Mouse (Mus musculus): ENCODE results near the gene 2310022B05Rik.

Gene 2310022B05Rik

DNA sequence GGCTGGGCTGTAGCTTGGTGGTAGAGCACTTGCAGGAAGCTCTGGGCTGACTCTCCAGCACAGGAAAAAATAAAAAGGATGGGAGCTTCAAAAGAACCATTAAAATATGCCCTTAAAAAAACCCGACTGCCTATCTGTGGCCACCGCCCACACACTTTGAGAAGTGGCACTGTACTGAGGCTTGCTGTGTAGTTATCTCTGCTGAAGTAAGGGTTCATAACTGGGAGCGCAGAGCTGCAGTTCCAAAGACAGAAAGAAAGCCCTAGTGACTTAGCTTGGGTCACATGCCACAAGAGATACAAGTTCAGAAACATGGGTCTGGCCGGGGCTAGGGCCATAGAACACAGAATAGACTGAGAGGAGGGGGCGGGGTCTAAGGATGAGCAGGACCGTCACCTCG is 5.2 kb downstream of the 2310022B05Rik start:
- DNase-seq = no peak

DNA sequence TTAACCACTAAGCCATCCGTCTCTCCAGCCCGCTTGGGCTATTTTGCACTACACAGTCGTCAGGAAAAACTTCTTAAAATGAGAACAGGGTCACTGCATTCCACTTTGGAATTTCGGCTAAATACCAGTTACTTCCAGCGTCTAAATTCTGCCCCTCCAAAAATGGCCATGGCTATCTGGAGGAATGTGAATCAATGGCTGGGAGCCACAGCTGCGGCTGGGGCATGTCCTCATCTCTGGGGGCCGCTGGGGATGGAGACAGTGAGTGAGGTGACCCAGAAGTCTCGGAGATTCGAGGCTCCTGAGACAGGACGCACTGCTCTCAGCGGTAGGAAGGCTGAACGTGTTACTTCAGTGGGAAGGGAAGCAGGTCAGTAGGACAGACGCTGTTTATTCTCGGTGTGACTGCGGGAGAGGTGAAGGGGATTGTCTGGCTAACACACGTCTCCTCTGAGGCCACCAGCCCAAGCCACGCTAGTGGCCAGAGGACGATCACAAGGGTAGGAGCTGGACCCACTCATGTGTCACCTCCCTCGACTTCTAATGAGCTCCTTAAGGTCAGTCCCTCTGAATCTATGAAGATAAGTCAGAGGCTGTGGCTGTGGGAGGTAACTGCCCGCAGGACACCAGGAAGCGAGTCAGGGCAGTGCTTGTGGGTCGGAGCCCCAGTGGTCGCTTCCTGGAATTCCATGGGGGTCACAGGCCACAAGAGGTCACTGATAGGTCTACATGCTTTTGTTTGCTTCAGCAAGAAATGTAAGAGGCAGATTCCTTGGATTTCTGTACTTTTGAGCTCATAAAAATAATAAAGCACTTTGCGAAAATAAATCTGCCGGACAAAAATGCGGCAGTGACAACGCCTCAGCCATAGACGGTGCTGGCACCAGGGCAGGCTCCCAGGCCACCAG is 9.3 kb downstream of the 2310022B05Rik start:
- no peak for DNase-seq

DNA sequence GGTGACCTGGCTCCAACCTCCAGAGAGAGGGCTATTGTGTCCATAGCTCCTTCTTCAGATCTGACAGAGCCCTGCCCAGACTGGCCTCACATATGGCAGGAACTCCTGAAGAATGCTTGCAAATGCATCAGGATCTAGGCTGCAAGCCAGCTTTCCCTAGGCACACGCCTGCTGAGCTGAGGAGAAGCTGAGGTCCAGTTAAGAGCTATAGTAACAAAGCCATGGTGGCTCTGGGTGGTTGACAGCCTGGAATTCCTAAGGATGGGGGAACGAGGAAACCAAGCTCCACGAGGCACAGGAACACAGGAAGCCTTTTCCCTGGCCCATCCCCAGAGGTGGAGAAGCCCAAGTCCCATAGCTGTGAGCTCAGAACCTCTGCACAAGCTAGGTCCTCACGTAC is 10.6 kb downstream of the 2310022B05Rik start:
- DNase-seq = no peak

DNA sequence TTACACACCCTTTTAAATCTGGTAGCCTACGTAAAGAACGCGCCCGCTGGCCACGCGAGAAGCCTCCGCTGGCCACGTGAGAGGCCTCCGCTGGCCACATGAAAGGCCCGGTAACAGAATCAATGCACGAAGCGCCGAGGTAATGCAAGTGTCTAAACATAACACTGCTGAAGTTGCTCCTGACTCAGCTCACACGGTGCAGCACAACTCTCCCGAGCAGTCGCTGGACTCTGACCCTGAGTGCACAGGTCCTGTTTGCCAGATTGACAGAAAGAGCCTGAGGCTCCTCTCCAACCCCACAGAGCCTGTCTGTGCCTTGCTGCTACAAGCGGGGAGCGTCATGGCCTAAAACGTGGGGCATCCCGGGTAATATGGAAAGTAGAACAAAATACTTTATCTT is 11.4 kb downstream of the 2310022B05Rik start:
- DNase-seq = no peak

DNA sequence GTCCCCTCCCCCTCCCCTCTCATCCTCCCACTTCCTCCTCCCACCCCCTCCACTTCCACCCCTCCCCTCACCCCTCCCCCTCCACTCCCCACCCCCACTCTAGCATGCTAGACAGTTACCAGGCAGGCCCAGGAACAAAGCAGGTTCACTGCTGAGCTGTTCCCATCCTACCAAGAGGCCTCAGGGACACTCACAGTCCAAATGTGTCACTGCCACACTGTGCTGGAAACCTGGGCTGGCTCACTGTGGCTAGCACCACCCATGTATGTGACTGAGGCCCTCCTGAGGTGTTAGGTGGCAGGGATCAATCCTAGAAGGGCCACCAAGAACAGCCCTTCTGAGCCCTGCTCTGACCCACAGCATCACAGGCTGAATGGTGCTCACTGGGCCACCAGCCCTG is 14.9 kb downstream of the 2310022B05Rik start:
- no peak for DNase-seq

DNA sequence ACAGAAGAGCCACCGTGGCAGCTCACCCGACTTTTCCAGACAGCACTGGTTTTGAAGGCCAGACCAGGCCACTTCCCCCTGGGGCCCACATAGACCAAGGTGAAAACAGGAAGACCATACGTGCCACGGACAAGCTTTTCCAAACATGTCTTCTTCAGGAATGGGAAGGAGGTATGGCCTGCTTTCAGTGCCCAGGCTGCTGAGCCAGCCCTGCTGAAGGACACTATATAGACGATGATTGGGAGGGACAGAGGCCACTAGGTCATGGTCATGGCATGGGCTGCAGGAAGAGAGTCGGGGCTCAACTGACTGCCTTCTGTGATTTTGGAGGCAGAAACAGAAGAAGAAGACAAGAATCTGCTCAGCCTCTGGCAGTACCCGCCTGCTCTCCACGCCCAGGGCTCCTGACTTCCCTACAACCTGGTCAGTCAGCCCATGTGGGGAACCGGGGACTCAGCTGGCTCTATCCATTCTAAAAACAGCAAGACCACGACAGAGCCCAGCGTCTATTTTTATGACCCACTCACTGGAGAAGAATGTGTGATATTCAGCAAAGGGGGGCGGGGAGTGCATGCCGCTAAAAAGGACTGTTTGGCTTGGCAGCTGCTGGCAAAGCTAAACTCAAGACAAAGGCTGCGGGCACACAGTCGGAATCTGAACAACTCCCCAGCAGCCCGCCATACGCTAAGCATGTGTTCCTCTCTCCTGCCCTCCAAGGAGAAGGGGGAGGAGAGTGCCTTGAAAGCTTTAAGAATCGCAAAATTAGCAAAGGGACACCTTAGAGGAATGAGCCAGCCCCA is 19.4 kb downstream of the 2310022B05Rik start:
- peak; percentile 62 for DNase-seq

DNA sequence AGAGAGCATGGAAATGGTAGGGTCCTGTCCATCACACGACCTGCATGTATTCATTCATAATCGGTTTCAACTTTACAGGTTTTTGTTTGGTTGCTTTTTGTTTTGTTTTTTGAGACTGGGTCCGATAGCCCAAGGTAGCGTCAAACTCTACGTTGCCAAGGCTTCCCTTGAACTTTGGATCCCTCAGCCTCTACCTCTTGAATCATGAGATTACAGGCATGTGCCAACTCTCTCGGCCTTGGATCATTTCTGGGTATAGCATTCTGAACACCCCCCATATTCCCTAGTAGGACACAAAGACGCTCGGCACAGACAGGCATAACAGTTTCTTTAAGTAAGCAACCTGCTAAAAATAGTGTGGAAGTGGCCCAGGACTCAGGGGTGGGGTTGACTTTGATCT is 21.6 kb downstream of the 2310022B05Rik start:
- no peak for DNase-seq

DNA sequence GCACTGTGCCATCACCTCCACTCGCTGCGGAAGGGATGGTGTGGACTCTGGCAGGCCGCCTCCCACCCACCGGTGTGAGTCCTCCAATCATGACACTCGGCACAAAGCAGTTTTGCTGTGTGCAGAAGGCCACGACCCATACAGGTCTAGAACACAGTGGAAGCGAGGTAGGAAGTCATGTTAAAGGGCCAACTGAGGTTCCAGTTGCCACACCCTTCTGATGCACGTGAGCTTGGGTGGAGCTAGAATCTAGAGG is 28.0 kb downstream of the 2310022B05Rik start:
- DNase-seq = no peak

DNA sequence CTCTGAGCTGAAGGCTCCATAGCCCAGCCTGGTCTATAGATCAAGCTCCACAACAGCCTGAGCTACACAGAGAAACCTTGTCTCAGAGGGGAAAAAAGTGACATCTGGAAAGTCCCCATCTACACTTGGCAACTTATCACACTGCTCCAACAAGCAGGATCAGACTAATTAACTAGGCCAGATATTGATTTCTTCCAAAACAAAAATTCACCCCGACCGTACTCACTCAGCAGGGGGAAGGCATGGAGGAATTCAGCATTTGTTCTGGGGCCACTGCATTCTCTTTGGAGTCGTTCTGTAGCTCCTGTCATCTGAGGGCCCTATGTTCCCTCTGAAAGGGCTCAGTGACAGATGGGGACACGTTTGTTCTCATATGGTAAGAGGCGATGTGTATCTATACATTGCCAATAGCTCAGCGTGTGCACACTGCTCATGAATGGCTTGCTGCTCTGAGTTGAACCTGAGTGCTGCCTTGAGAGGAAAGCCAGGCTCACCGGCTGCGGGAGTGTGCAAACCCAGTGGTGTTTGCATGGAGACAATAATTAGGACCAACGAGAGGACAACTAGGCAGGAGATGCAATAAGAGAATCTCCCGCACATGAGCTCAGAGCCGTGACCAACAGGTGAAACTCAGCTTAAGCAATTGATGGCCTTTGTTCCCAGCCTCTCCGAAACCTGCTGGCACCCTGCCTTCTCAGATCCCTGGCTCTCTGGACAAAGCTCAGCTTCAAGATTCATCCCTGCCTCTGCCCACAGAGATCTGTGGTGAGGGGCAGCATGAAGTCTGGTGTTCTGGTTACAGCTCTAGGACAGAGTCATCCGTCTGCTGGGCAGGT is 28.5 kb downstream of the 2310022B05Rik start:
- DNase-seq = no peak

DNA sequence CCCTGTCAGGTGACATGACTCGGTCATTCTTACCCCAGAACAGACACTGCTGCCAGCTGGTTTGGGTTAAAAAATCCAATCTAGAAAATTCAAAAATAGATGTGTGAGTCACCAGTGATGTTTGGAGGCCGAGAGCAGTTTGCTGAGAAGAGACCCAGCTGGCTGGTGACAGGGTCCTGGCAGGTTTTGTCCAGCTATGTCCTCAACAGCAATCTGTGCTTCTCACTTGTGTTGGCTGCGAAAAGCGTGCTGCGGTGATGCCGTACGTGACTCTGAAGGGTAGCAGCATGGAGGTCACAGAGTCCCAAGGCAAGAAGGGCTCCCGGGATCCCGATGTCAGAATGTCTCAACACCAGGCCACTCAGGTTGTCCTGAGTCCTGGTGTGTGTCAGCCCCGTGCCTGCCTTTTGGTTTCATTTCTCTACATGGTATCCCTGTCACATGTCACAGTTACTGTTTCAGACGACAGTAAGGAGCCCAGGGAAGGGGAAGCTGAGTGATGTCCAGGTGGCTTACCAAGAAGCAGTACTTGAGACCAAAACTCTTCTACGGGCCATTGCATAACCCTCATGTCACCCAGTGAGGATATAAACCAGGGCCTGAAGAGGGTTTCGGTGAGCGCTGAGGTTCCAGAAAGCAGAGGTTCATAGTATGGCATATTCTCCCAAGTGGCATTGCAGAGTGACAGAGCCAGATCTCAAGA is 30.0 kb downstream of the 2310022B05Rik start:
- peak; percentile 40 for DNase-seq

DNA sequence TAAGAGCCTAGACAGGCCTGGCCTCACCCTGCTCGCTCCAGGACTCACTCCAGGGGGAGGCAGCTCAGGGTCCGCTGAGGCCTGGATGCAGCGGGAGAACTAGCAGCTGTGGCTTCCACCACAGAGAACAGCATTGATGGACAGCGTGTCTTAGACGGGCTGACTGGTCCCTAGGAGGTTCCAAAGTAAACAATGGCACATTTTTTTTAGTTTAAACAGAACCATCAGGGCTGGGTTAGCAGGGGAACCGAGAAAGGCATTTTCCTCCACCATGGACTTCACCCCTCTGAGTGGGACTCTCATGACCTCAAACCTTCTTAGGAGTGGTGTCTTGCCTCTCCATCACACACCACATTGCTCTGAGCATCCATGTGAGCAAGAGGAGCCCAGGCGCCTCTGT is 31.2 kb downstream of the 2310022B05Rik start:
- no peak for DNase-seq

DNA sequence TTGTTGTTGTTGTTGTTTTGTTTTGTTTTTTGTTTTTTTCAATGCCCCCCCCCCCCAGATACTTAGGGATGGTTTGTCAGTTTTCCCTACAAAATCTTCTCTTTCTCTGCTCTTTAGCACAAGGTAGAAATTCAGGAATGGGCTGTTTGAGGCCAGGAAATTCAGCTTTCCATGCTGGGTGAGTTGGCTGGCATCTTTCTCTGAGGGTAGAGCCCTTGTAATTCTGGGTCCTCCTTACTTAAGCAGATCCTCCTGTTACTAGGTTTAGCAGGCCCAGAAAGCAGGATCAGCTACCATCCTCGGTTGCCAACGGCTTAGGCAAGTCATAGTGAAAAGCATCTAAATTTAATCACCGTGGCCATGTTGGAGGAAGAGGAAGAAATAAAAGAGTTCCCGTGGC is 32.3 kb downstream of the 2310022B05Rik start:
- no peak for DNase-seq

DNA sequence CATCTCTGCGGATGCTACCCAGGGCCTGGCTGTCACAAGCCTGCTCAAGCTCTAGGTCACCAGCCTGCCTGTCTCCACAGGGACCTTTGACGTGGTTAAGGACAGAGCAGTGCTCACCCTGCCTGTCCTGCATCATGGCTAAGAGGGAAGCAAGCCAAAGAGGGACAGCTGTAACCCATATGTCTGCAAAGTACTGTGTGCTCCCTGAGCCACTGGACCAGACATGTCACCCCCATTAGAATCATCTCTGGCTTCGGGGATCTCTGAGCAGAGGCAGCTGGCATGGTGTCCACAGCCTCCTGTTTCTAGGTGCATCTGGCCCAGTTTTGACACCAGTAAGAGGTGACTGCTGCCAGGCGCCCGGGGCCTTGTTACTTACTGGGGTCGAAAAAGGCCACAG is 32.7 kb downstream of the 2310022B05Rik start:
- DNase-seq = no peak

DNA sequence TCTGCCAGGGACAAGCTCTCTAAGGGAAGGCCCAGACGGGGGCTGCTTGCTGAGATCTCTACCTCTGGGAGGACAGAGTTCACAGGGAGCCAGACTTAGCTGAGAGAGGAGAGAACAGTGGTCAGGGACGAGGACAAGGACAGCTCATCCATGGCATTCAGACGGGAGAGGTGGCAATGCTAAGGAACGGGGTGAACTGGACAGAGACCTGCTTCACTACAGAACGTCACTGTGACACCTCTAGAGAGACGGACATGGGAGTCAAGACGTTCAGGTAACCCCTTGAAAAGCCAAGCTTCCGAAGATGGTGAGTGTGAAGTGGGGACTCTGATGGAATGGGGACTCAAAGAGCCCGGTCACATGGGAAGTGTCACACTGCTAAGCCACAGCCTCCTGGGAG is 36.9 kb downstream of the 2310022B05Rik start:
- no peak for DNase-seq

DNA sequence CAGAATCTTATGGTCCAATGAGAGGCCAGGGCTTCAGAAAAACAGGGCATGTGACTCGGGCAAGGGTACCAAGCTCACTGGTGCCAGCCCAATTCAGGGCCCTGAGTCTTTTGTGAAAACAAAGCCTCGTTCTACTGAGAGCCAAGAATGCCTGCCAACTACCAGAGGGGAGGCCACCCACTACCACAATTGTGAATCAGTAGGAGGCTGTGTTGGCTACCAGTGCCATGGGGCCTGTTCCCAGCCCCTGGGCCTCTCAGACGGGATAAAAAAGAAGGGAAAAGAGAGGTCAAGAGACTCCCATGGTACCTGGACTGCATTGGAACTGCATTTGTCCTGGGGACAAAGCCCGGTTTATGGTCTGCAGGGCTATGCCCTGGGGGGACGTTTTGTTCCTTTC is 41.9 kb downstream of the 2310022B05Rik start:
- DNase-seq = peak; percentile 36

DNA sequence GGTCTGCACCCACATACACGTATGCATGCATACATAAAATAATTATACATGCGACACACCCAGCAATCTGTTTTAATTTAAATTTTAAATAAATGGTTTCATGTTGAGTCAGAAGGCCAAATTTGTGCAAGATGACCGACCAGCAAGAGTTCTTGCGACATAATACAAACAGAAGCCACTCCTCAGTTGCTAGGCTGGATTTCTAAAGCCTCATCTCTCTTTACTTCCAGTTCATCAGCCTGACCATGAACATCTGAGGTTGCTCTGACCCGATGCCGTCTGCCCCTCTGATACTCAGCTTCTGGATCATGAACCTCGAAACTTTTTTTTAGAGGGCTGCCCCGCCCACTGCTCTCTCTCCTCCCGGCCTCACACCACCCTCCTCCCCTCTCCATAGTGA is 44.9 kb downstream of the 2310022B05Rik start:
- no peak for DNase-seq

DNA sequence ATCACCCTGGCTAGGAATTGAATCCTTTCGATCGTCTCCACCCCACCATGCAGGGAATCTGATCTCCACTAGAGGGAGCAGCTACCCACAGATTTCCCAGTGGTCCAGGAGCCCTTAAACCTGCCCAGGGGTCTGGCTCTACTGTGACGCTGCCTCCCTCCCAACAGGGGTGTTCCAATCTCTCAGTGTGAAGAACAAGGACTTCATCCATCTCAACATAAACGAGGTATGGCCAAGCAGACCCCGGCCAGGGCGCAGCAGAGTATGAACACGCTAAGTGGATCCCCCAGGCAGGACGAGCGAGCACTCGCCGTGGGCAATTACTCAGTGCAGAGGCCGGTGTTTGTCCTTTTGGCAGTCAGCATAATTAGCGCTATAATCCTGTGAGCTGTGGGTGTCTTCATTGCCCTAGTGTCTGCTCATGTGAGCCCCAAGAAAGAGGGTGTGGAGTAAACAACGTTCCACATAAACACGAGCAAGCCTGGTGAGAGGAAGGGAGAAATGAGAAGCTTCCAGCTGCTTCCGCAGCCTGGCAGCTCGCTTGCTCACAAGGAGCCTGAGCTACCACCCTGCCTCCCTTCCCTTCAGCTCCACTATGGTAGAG is 45.8 kb downstream of the 2310022B05Rik start:
- peak; percentile 86 for DNase-seq

DNA sequence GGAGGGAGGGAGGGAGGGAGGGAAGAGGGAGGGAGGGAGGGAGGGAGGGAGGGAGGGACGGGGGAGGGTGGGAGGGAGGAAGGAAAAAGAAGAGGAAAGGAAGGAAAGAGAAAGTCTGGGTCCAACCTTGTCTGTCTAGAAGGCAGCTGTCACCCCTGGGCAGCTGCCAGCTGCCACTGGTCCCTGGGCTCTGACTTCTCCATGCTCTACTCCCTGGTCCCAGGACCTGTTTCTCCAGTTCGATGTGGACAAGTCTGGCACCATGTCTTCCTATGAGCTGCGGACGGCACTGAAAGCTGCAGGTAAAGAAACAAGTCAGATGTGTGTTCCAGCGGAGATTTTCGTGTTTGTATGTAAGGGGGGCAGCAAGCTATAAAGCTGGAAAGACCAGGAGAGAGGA is 48.8 kb downstream of the 2310022B05Rik start:
- no peak for DNase-seq

DNA sequence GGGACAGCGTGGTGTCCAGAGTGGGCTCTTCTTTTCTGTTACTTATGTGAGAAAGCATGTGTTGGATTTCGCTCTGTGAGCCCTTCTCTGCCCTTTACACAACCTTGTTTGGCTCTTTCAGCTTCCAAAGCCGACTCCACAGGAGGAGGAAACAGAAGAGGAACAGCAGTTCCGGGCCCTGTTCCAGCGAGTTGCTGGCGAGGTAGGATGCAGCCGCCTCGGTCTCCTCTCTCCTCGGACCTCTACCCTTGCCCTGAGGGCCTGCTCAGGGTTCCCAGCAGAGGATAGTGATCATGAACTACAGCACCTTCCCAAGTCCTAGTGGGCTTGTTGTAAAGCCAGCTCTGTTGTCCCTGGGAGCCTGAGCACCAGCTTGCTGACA is 54.2 kb downstream of the 2310022B05Rik start:
- no peak for DNase-seq

DNA sequence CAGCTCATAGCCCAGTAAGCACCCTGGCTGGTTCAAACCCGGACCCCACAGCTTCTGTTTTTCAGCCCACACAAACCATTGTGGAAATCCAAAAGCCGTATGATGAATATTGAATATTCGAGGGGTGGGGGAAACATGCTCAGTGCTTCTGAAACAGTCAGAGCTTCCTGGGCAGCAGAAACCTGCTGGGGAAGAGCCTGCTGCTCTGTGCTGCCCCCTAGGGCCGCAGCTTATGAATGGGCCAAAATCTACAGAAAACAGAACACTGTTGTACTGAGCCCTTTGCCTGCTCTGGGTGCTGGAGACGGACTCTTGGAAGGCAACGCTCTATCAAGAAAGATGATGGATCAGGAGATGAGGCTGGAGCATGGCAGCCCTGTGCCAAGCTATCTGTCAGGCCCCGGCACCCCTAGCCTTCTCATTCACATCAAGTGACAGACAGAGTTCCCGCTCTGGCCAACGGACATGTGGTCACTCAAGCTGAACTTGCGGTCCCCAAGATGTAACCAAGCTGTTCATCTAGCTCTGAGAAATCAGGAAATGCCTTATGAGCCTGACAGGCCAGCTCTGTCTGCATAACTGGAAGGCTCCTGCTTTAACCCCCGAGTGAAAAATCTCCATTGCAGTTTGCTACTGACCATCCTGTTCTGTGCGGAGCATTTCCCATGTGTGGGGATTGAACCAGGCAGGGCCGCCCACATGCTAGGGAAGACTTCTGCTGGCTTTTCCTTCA is 54.8 kb downstream of the 2310022B05Rik start:
- no peak for DNase-seq

DNA sequence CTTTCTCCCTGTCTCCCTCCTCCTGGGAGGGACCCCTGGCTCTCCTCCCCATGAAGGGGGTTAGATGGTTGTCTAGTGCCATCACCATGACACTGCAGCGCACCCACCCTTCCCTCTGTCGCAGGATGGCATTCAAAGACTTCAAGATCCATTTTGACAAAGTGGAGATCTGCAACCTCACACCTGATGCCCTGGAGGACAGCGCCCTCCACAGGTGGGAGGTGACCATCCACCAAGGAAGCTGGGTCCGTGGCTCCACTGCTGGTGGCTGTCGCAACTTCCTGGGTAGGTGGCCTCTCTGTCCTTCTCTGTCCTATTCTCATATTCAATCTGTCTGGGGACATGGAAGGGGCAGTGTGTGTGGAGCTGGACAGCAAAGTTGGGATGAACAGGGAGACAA is 59.1 kb downstream of the 2310022B05Rik start:
- no peak for DNase-seq

DNA sequence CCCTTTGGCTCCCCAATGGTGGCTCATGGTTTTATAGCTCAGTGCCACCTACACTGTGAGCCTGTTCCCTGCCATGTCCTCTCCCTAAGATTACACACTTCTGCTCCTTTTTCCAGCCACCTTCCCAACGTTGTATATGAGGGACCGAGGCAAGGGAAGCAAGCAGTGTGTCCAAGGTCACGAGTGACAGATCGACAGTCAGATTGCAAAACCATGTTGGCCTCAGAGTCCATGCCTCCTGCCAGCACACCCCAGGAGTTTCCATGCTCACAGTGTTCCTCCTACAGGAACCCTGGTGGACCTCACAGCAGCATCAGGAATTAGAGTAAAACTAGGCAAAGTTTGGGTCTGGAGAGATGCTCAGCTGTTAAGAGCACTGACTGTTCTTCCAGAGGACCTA is 73.8 kb downstream of the 2310022B05Rik start:
- no peak for DNase-seq
